Mouse (Mus musculus) hindbrain, embryonic 16.5 days (tissue): ENCODE data around the gene Ube2j2. TPM values are rescaled to one million over a fixed set of nuclear protein-coding genes. Genes with fewer than 3 reads are reported as not detected.
A peak's percentile ranks its signal among the peaks of the same experiment; 100 is the strongest.

Source experiments
- ATAC-seq: fragments of 200-750 bp; cut with Nextera tagmentation; 2 replicates; pipeline ENCODE4 v1.8.0; 2017; ENCODE audit warnings: moderate TSS enrichment, moderate library complexity
- H3K27ac ChIP-seq: fragments of 300-500 bp; sonication (generic); 2 replicates; pipeline ENCODE4 v1.5.1; 2014; ENCODE audit warnings: low read depth, mild to moderate bottlenecking, control low read depth, low read length, moderate library complexity
- H3K27me3 ChIP-seq: fragments of 300-500 bp; sonication (generic); replicated peaks from 2 replicates; pipeline ENCODE4 v1.6.1; 2014; ENCODE audit warnings: low read length; ENCODE audit not compliant: control insufficient read depth, insufficient read depth
- H3K36me3 ChIP-seq: fragments of 300-500 bp; sonication (generic); 2 replicates; pipeline ENCODE4 v1.6.1; 2014; ENCODE audit warnings: mild to moderate bottlenecking, low read length, moderate library complexity, mixed read lengths; ENCODE audit not compliant: control insufficient read depth, insufficient read depth
- H3K4me1 ChIP-seq: fragments of 300-500 bp; sonication (generic); 2 replicates; pipeline ENCODE4 v1.6.1; 2014; ENCODE audit warnings: low read depth, low read length; ENCODE audit not compliant: control insufficient read depth, insufficient read depth
- H3K4me2 ChIP-seq: fragments of 300-500 bp; sonication (generic); 2 replicates; pipeline ENCODE4 v1.6.1; 2014; ENCODE audit warnings: mild to moderate bottlenecking, low read length, control low read depth, moderate library complexity
- H3K4me3 ChIP-seq: fragments of 300-500 bp; sonication (generic); 2 replicates; pipeline ENCODE4 v1.5.1; 2014; ENCODE audit warnings: mild to moderate bottlenecking, low read length, control low read depth, moderate library complexity
- H3K9ac ChIP-seq: fragments of 300-500 bp; sonication (generic); 2 replicates; pipeline ENCODE4 v1.6.1; 2014; ENCODE audit warnings: low read depth, mild to moderate bottlenecking, control low read depth, low read length, moderate library complexity
- H3K9me3 ChIP-seq: fragments of 300-500 bp; sonication (generic); 2 replicates; pipeline ENCODE4 v1.6.1; 2014; ENCODE audit warnings: mild to moderate bottlenecking, low read length, moderate library complexity; ENCODE audit not compliant: control insufficient read depth
- WGBS: fragments of 180-500 bp; shearing (Covaris S2); extraction: QIAGEN DNeasy Blood & Tissue Kit; methylation state at CpG from one replicate; pipeline ENCODE4 v1.1.7; 2014; 5-methylcytosine and 5-hydroxymethylcytosine counted together
- polyA plus RNA-seq: library from polyadenylated mRNA; unstranded; fragments of >200 nt; fragmentation: Nextera tagmentation; extraction: Ambion mirVana; gene quantifications from 2 replicates; pipeline ENCODE4 v1.2.1, GENCODE M21; 2015

Gene Ube2j2
- polyA plus RNA-seq, 1 experiment from 2014 or later = 97.6 TPM

GRCm38 (mm10) chr4:155947094-155947493 is 3.5 kb downstream of the Ube2j2 start:
- Histone ChIP-seq H3K4me1 (peaks cover 21% of the 10 kb centered on the region), H3K9ac (no peak overlapping the region), H3K9me3 (no peaks in the 10 kb centered on the region), H3K4me3 (no peak overlapping the region), H3K27me3 (no peaks in the 10 kb centered on the region), H3K4me2 (no peak overlapping the region), H3K27ac (no peak overlapping the region), H3K36me3 (peaks cover 26% of the 10 kb centered on the region)
- no peak for ATAC-seq

- Histone ChIP-seq H3K4me3 (no peak overlapping the region), H3K4me2 (no peak overlapping the region), H3K9me3 (no peaks in the 10 kb centered on the region), H3K27ac (no peak overlapping the region), H3K36me3 (peaks cover 15% of the 10 kb centered on the region), H3K27me3 (no peaks in the 10 kb centered on the region), H3K9ac (no peak overlapping the region), H3K4me1 (no peaks in the 10 kb centered on the region)
- 91% methylated on average over 6 of the region's 6 CpGs for WGBS
- no peak for ATAC-seq
Observed at GRCm38 (mm10) chr4:155955491-155955890, 11.9 kb downstream of the Ube2j2 start.

- Histone ChIP-seq H3K36me3 (peaks cover 13% of the 10 kb centered on the region), H3K4me1 (peaks cover 9% of the 10 kb centered on the region; the same call in 1 of the 2 replicates), H3K4me3 (no peak overlapping the region), H3K27me3 (no peaks in the 10 kb centered on the region), H3K9me3 (no peaks in the 10 kb centered on the region), H3K4me2 (no peak overlapping the region), H3K9ac (no peak overlapping the region), H3K27ac (no peak overlapping the region)
- 12% methylated on average over 5 of the region's 5 CpGs for WGBS
- ATAC-seq = peak; percentile 74
Observed at GRCm38 (mm10) chr4:155959275-155959674, 15.6 kb downstream of the Ube2j2 start.

- Histone ChIP-seq H3K27ac (peak within 1 kb of the TSS; percentile 60; the same call in 1 of the 2 replicates), H3K4me3 (peak within 1 kb of the TSS; percentile 43)
Observed at GRCm38 (mm10) chr4:155962167-155962971, 18.7 kb downstream of the Ube2j2 start, which contains the start of gene C1qtnf12. Gene C1qtnf12 (plus strand): TSS chr4:155962318.

GRCm38 (mm10) chr4:155963106-155963505 is 19.5 kb downstream of the Ube2j2 start:
- H3K27me3 ChIP-seq = no peaks in the 10 kb centered on the region
- H3K9ac ChIP-seq = peak overlapping the region; percentile 71
- H3K27ac ChIP-seq = no peak overlapping the region
- peaks cover 4% of the 10 kb centered on the region for H3K36me3 ChIP-seq
- 69% methylated on average over 7 of the region's 7 CpGs for WGBS
- H3K4me2 ChIP-seq = peak overlapping the region; percentile 76
- H3K4me1 ChIP-seq = peaks cover 9% of the 10 kb centered on the region; the same call in 1 of the 2 replicates
- H3K4me3 ChIP-seq = peak overlapping the region; percentile 43
- no peaks in the 10 kb centered on the region for H3K9me3 ChIP-seq
- ATAC-seq = 0 out of 2 replicates have a peak, but pooled peaks have one; percentile 9

More at GRCm38 (mm10) chr4:155962167-155962971, 18.7 kb downstream of the Ube2j2 start, which contains the start of gene C1qtnf12:
- H3K9me3 ChIP-seq = no peaks in the 10 kb centered on the region
- 1% methylated on average over 38 of the region's 42 CpGs for WGBS
- ATAC-seq = peak; percentile 63
- no peaks in the 10 kb centered on the region for H3K27me3 ChIP-seq
- peak within 1 kb of the TSS; percentile 76 for H3K4me2 ChIP-seq
- peak within 1 kb of the TSS; percentile 71 for H3K9ac ChIP-seq
- peaks cover 9% of the 10 kb centered on the region; the same call in 1 of the 2 replicates for H3K4me1 ChIP-seq
- peaks cover 7% of the 10 kb centered on the region for H3K36me3 ChIP-seq

GRCm38 (mm10) chr4:155964396-155964795 is 20.8 kb downstream of the Ube2j2 start:
- H3K27ac ChIP-seq = no peak overlapping the region
- H3K27me3 ChIP-seq = no peaks in the 10 kb centered on the region
- no peak overlapping the region for H3K4me3 ChIP-seq
- peaks cover 4% of the 10 kb centered on the region; the same call in 1 of the 2 replicates for H3K36me3 ChIP-seq
- peaks cover 9% of the 10 kb centered on the region; the same call in 1 of the 2 replicates for H3K4me1 ChIP-seq
- H3K9ac ChIP-seq = no peak overlapping the region
- no peak overlapping the region for H3K4me2 ChIP-seq
- 94% methylated on average over 11 of the region's 11 CpGs for WGBS
- no peak for ATAC-seq
- no peaks in the 10 kb centered on the region for H3K9me3 ChIP-seq

- H3K4me3 ChIP-seq = no peak overlapping the region
- H3K4me2 ChIP-seq = no peak overlapping the region
- ATAC-seq = no peak
- 87% methylated on average over 13 of the region's 13 CpGs for WGBS
- no peaks in the 10 kb centered on the region for H3K4me1 ChIP-seq
- H3K36me3 ChIP-seq = no peaks in the 10 kb centered on the region; the same call in 1 of the 2 replicates
- no peaks in the 10 kb centered on the region for H3K9me3 ChIP-seq
- no peaks in the 10 kb centered on the region for H3K27me3 ChIP-seq
- no peak overlapping the region for H3K27ac ChIP-seq
- H3K9ac ChIP-seq = no peak overlapping the region
Observed at GRCm38 (mm10) chr4:155969043-155969653, 25.5 kb downstream of the Ube2j2 start.

GRCm38 (mm10) chr4:155970286-155970685 is 26.7 kb downstream of the Ube2j2 start:
- Histone ChIP-seq H3K9ac (no peak overlapping the region), H3K9me3 (no peaks in the 10 kb centered on the region), H3K4me1 (no peaks in the 10 kb centered on the region), H3K4me2 (no peak overlapping the region), H3K27ac (no peak overlapping the region), H3K27me3 (no peaks in the 10 kb centered on the region), H3K36me3 (no peaks in the 10 kb centered on the region), H3K4me3 (no peak overlapping the region)
- ATAC-seq = no peak
- 93% methylated on average over 5 of the region's 5 CpGs for WGBS

- Histone ChIP-seq H3K27ac (no peak overlapping the region), H3K9me3 (no peaks in the 10 kb centered on the region), H3K9ac (no peak overlapping the region), H3K36me3 (no peaks in the 10 kb centered on the region), H3K4me2 (no peak overlapping the region), H3K4me3 (no peak overlapping the region), H3K27me3 (no peaks in the 10 kb centered on the region), H3K4me1 (no peaks in the 10 kb centered on the region)
- no peak for ATAC-seq
- 66% methylated on average over 6 of the region's 6 CpGs for WGBS
Observed at GRCm38 (mm10) chr4:155972651-155973050, 29.0 kb downstream of the Ube2j2 start.
